Mouse (Mus musculus) megakaryocyte, embryonic 14.5 days (primary cell): Measurements from ENCODE around the gene Slc39a11.

Experiments
- FLI1 ChIP-seq: IDR thresholded peaks from 2 replicates; pipeline ENCODE4 v1.6.1; 2012; ENCODE audit warnings: low read length, inconsistent platforms, mixed read lengths
- GATA1 ChIP-seq: IDR thresholded peaks from 3 replicates; pipeline ENCODE4 v1.6.1; 2012; ENCODE audit warnings: mixed read lengths, low read length, inconsistent platforms, borderline replicate concordance

GRCm38 (mm10) chr11:113609581-113609980, 40.3 kb downstream of the Slc39a11 start:
- TF ChIP-seq GATA1 (no peak), FLI1 (no peak)
